Mouse (Mus musculus) heart, embryonic 12.5 days (tissue): Measurements from ENCODE around the gene Rps6kb2. TPM values are rescaled to one million over a fixed set of nuclear protein-coding genes. Genes with fewer than 3 reads are reported as not detected.

Experiments used
- ATAC-seq: fragments of 200-750 bp; cut with Nextera tagmentation; 2 replicates; pipeline ENCODE4 v1.8.0; 2017; ENCODE audit warnings: moderate TSS enrichment, moderate library complexity; ENCODE audit not compliant: insufficient number of reproducible peaks, low FRiP score
- H3K27ac ChIP-seq: fragments of 300-500 bp; sonication (generic); 2 replicates; pipeline ENCODE4 v1.5.1; 2016; ENCODE audit warnings: mild to moderate bottlenecking, moderate library complexity; ENCODE audit not compliant: poor library complexity, severe bottlenecking
- H3K27me3 ChIP-seq: fragments of 300-500 bp; sonication (generic); replicated peaks from 2 replicates; pipeline ENCODE4 v1.6.1; 2016; ENCODE audit warnings: mild to moderate bottlenecking, moderate library complexity
- H3K36me3 ChIP-seq: fragments of 300-500 bp; sonication (generic); 2 replicates; pipeline ENCODE4 v1.6.1; 2016; ENCODE audit warnings: mild to moderate bottlenecking, moderate library complexity
- H3K4me1 ChIP-seq: fragments of 300-500 bp; sonication (generic); replicated peaks from 2 replicates; pipeline ENCODE4 v1.6.1; 2016; ENCODE audit warnings: mild to moderate bottlenecking
- H3K4me2 ChIP-seq: fragments of 300-500 bp; sonication (generic); 2 replicates; pipeline ENCODE4 v1.6.1; 2016; ENCODE audit warnings: mild to moderate bottlenecking, moderate library complexity
- H3K4me3 ChIP-seq: fragments of 300-500 bp; sonication (generic); 2 replicates; pipeline ENCODE4 v1.5.1; 2016; ENCODE audit warnings: mild to moderate bottlenecking
- H3K9ac ChIP-seq: fragments of 300-500 bp; sonication (generic); 2 replicates; pipeline ENCODE4 v1.6.1; 2016; ENCODE audit warnings: mild to moderate bottlenecking, moderate library complexity
- H3K9me3 ChIP-seq: fragments of 300-500 bp; sonication (generic); replicated peaks from 2 replicates; pipeline ENCODE4 v1.6.1; 2016; ENCODE audit warnings: mild to moderate bottlenecking, moderate library complexity
- WGBS: fragments of 180-500 bp; shearing (Covaris S2); methylation state at CpG from one replicate; pipeline ENCODE4 v1.1.7; 2016; 5-methylcytosine and 5-hydroxymethylcytosine counted together
- polyA plus RNA-seq: library from polyadenylated mRNA; unstranded; fragments of >200 nt; fragmentation: Nextera tagmentation; extraction: Ambion mirVana; gene quantifications from 2 replicates; pipeline ENCODE4 v1.2.1, GENCODE M21; 2016

Gene Rps6kb2
- polyA plus RNA-seq, 1 experiment from 2014 or later = 55.7 TPM

GRCm38 (mm10) chr19:4113806-4114230 is 49.3 kb downstream of the Rps6kb2 start:
- no peak for ATAC-seq
- no peak overlapping the region for H3K4me2 ChIP-seq
- no peak overlapping the region for H3K9ac ChIP-seq
- no peaks in the 10 kb centered on the region for H3K27me3 ChIP-seq
- peaks cover 13% of the 10 kb centered on the region for H3K4me1 ChIP-seq
- peaks cover 75% of the 10 kb centered on the region for H3K36me3 ChIP-seq
- no peak overlapping the region for H3K4me3 ChIP-seq
- WGBS = 40% methylated on average over 5 of the region's 5 CpGs
- H3K27ac ChIP-seq = peak overlapping the region; percentile 35; the same call in 1 of the 2 replicates
- H3K9me3 ChIP-seq = no peaks in the 10 kb centered on the region

- Histone ChIP-seq H3K36me3 (peaks cover 73% of the 10 kb centered on the region), H3K4me2 (no peak overlapping the region), H3K27me3 (no peaks in the 10 kb centered on the region), H3K9ac (no peak overlapping the region), H3K4me1 (peaks cover 13% of the 10 kb centered on the region), H3K27ac (peak overlapping the region; percentile 35; the same call in 1 of the 2 replicates), H3K9me3 (no peaks in the 10 kb centered on the region), H3K4me3 (no peak overlapping the region)
- WGBS = 66% methylated on average over 13 of the region's 13 CpGs
- ATAC-seq = 0 out of 2 replicates have a peak, but pooled peaks have one; percentile 16
Measured at GRCm38 (mm10) chr19:4113186-4113805, 49.9 kb downstream of the Rps6kb2 start.

GRCm38 (mm10) chr19:4112063-4112960 is 50.8 kb downstream of the Rps6kb2 start:
- whole genome bisulfite sequencing = 88% methylated on average over 26 of the region's 26 CpGs
- Histone ChIP-seq H3K27me3 (no peaks in the 10 kb centered on the region), H3K36me3 (peaks cover 63% of the 10 kb centered on the region)

GRCm38 (mm10) chr19:4108535-4108934 is 54.6 kb downstream of the Rps6kb2 start:
- Histone ChIP-seq H3K27me3 (peaks cover 15% of the 10 kb centered on the region), H3K4me3 (no peak overlapping the region), H3K9me3 (no peaks in the 10 kb centered on the region), H3K4me2 (no peak overlapping the region), H3K36me3 (peaks cover 38% of the 10 kb centered on the region), H3K27ac (no peak overlapping the region), H3K9ac (no peak overlapping the region), H3K4me1 (peaks cover 7% of the 10 kb centered on the region)
- ATAC-seq = no peak
- 81% methylated on average over 9 of the region's 9 CpGs for WGBS

More at GRCm38 (mm10) chr19:4112063-4112960, 50.8 kb downstream of the Rps6kb2 start:
- no peak for ATAC-seq
- H3K9ac ChIP-seq = no peak overlapping the region
- no peak overlapping the region for H3K4me2 ChIP-seq
- no peak overlapping the region for H3K27ac ChIP-seq
- no peak overlapping the region for H3K4me3 ChIP-seq
- peaks cover 13% of the 10 kb centered on the region for H3K4me1 ChIP-seq
- H3K9me3 ChIP-seq = no peaks in the 10 kb centered on the region

GRCm38 (mm10) chr19:4106654-4107053 is 56.5 kb downstream of the Rps6kb2 start:
- Histone ChIP-seq H3K4me2 (no peak overlapping the region), H3K36me3 (peaks cover 26% of the 10 kb centered on the region), H3K9me3 (no peaks in the 10 kb centered on the region), H3K27ac (no peak overlapping the region), H3K4me1 (no peaks in the 10 kb centered on the region), H3K4me3 (no peak overlapping the region), H3K9ac (no peak overlapping the region), H3K27me3 (peaks cover 34% of the 10 kb centered on the region)
- ATAC-seq = no peak
- WGBS = 82% methylated on average over 14 of the region's 14 CpGs

GRCm38 (mm10) chr19:4104675-4105194 is 58.4 kb downstream of the Rps6kb2 start:
- Histone ChIP-seq H3K4me3 (no peak overlapping the region), H3K4me1 (peaks cover 14% of the 10 kb centered on the region), H3K27ac (no peak overlapping the region), H3K36me3 (peaks cover 19% of the 10 kb centered on the region; the same call in 1 of the 2 replicates), H3K4me2 (no peak overlapping the region), H3K9me3 (no peaks in the 10 kb centered on the region), H3K9ac (no peak overlapping the region), H3K27me3 (peaks cover 50% of the 10 kb centered on the region)
- 83% methylated on average over 16 of the region's 16 CpGs for WGBS
- ATAC-seq = no peak

Other genes starting within 250 kb of the Rps6kb2 start
- gene Aldh3b1, start 233.5 kb downstream of the Rps6kb2 start, polyA plus RNA-seq = 2.0 and 2.3 TPM in 2 replicates
- gene Unc93b1, start 228.2 kb downstream of the Rps6kb2 start, polyA plus RNA-seq = 7.8 and 8.9 TPM in 2 replicates
- gene Aldh3b3, start 204.7 kb downstream of the Rps6kb2 start, polyA plus RNA-seq = not detected in 2 replicates
- 0.40 and 0.86 TPM in 2 replicates for gene Aldh3b2, start 191.0 kb downstream of the Rps6kb2 start, polyA plus RNA-seq
- 9.3 and 9.5 TPM in 2 replicates for gene Acy3, start 176.8 kb downstream of the Rps6kb2 start, polyA plus RNA-seq
- gene Tbx10, start 170.6 kb downstream of the Rps6kb2 start, polyA plus RNA-seq = not detected in 2 replicates
- gene Nudt8, start 162.8 kb downstream of the Rps6kb2 start, polyA plus RNA-seq = 41.0 and 44.7 TPM in 2 replicates
- gene Gm49405, start 162.7 kb downstream of the Rps6kb2 start, polyA plus RNA-seq = 4.2 and 4.6 TPM in 2 replicates
- 74.6 and 84.9 TPM in 2 replicates for gene Doc2g, start 160.0 kb downstream of the Rps6kb2 start, polyA plus RNA-seq
- gene Ndufv1, start 150.5 kb downstream of the Rps6kb2 start, polyA plus RNA-seq = 402 and 417 TPM in 2 replicates
- gene Gstp1, start 125.4 kb downstream of the Rps6kb2 start, polyA plus RNA-seq = 346 and 369 TPM in 2 replicates
- 3.6 and 7.1 TPM in 2 replicates for gene Gstp2, start 117.3 kb downstream of the Rps6kb2 start, polyA plus RNA-seq
- 0.69 TPM in 1 of 2 replicates, not detected in the other for gene Gstp3, start 103.8 kb downstream of the Rps6kb2 start, polyA plus RNA-seq
- gene Cabp2, start 81.8 kb downstream of the Rps6kb2 start, polyA plus RNA-seq = not detected in 2 replicates
- gene Cdk2ap2, start 66.2 kb downstream of the Rps6kb2 start, polyA plus RNA-seq = 54.4 and 57.6 TPM in 2 replicates
- gene Pitpnm1, start 63.4 kb downstream of the Rps6kb2 start, polyA plus RNA-seq = 23.3 and 23.5 TPM in 2 replicates
- gene Aip, start 37.5 kb downstream of the Rps6kb2 start, polyA plus RNA-seq = 80.4 and 82.6 TPM in 2 replicates
- gene Gpr152, start 23.6 kb downstream of the Rps6kb2 start, polyA plus RNA-seq = not detected in 2 replicates
- 0.13 TPM in 1 of 2 replicates, not detected in the other for gene Cabp4, start 19.3 kb downstream of the Rps6kb2 start, polyA plus RNA-seq
- 115 and 122 TPM in 2 replicates for gene Coro1b, start 14.7 kb downstream of the Rps6kb2 start, polyA plus RNA-seq
- 0.73 and 1.1 TPM in 2 replicates for gene Ptprcap, start 9.8 kb downstream of the Rps6kb2 start, polyA plus RNA-seq
- gene Carns1, start 12.1 kb upstream of the Rps6kb2 start, polyA plus RNA-seq = 2.5 and 3.6 TPM in 2 replicates
- gene Tbc1d10c, start 27.9 kb upstream of the Rps6kb2 start, polyA plus RNA-seq = 1.5 and 1.6 TPM in 2 replicates
- 627 and 649 TPM in 2 replicates for gene Ppp1ca, start 28.7 kb upstream of the Rps6kb2 start, polyA plus RNA-seq
- gene Rad9a, start 38.3 kb upstream of the Rps6kb2 start, polyA plus RNA-seq = 22.6 and 23.1 TPM in 2 replicates
- gene Clcf1, start 50.9 kb upstream of the Rps6kb2 start, polyA plus RNA-seq = 1.3 and 1.4 TPM in 2 replicates
- not detected in 2 replicates for gene AC109138.7, start 51.0 kb upstream of the Rps6kb2 start, polyA plus RNA-seq
- 16.6 and 19.4 TPM in 2 replicates for gene Pold4, start 68.5 kb upstream of the Rps6kb2 start, polyA plus RNA-seq
- 4.5 and 4.7 TPM in 2 replicates for gene Ssh3, start 105.8 kb upstream of the Rps6kb2 start, polyA plus RNA-seq
- gene Ankrd13d, start 119.8 kb upstream of the Rps6kb2 start, polyA plus RNA-seq = 1.6 and 2.0 TPM in 2 replicates
- gene Grk2, start 142.9 kb upstream of the Rps6kb2 start, polyA plus RNA-seq = 12.6 and 15.6 TPM in 2 replicates
- gene Kdm2a, start 234.9 kb upstream of the Rps6kb2 start, polyA plus RNA-seq = 50.9 and 57.7 TPM in 2 replicates